Mouse (Mus musculus): ENCODE measurements around the gene Wfdc5. TPM values are rescaled to one million over a fixed set of nuclear protein-coding genes. Genes with fewer than 3 reads are reported as not detected.

The Wfdc5 gene
- polyA plus RNA-seq, 1 experiment = not detected

DNA sequence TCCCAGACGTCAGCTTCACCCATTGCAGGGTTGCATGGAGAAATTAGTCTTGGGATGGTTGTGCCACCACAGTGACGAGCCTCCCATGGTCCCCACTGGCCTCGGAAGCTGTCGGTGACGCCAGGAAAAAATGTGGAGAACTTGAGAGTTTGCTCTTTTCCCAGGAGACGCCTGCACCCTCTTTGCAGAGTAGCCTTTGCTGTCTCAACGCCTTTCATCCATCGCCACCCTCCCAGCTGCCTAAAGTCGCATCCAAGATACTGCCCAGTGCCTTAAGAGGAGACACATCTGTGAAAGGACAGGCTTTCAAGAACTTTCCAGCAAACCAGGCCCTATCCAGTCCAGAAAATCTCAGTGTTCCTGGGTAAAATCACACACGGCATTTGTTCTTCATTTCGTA, 30.2 kb downstream of the Wfdc5 start:
- Histone ChIP-seq H3K79me2 (ENCODE audit: control insufficient read depth, insufficient read depth) (no peaks in the 10 kb centered on the region), H3K36me3 (ENCODE audit: control insufficient read depth, insufficient read depth) (peaks cover 16% of the 10 kb centered on the region), H3K4me3 (no peak overlapping the region), H3ac (ENCODE audit: control insufficient read depth, insufficient read length) (no peak overlapping the region), H3K27me3 (ENCODE audit: control insufficient read depth, insufficient read depth, insufficient read length) (no peaks in the 10 kb centered on the region), H3K4me2 (ENCODE audit: low read depth) (no peak overlapping the region)
- TF ChIP-seq TCF12 (IDR thresholded peaks at IDR 0.05; ENCODE audit: insufficient read depth, poor library complexity, severe bottlenecking) (no peak), REST (IDR thresholded peaks at IDR 0.05; ENCODE audit: insufficient read depth, insufficient read length) (no peak), CEBPB (IDR thresholded peaks at IDR 0.05; ENCODE audit: insufficient read depth, poor library complexity, severe bottlenecking) (no peak), E2F4 (IDR thresholded peaks at IDR 0.05; ENCODE audit: insufficient read depth) (no peak), MYOG (IDR thresholded peaks at IDR 0.05; ENCODE audit: control insufficient read depth in 1 of 3, insufficient read depth in 1 of 3, insufficient read length in 2 of 3, low read depth in 2 of 3) (no peak), TCF3 (IDR thresholded peaks at IDR 0.05; ENCODE audit: insufficient read length, low read depth) (no peak), USF1 (IDR thresholded peaks at IDR 0.05; ENCODE audit: low read depth) (no peak), SRF (IDR thresholded peaks at IDR 0.05; ENCODE audit: control insufficient read depth, insufficient read length, low read depth) (no peak), MAX (IDR thresholded peaks at IDR 0.05; ENCODE audit: low read depth) (no peak), POLR2AphosphoS2 (IDR thresholded peaks at IDR 0.05; ENCODE audit: insufficient read length, low read depth) (no peak), MYOD1 (IDR thresholded peaks at IDR 0.05; ENCODE audit: control insufficient read depth in 1 of 3, insufficient read length in 2 of 3, low read depth in 2 of 3) (no peak), POLR2A (IDR thresholded peaks at IDR 0.05; ENCODE audit: insufficient read length, low read depth) (no peak)

- Histone ChIP-seq H3K36me3 (ENCODE audit: control insufficient read depth, insufficient read depth) (peaks cover 16% of the 10 kb centered on the region), H3K27me3 (ENCODE audit: control insufficient read depth, insufficient read depth, insufficient read length) (no peaks in the 10 kb centered on the region), H3K4me3 (no peak overlapping the region), H3K79me2 (ENCODE audit: control insufficient read depth, insufficient read depth) (no peaks in the 10 kb centered on the region), H3K4me2 (ENCODE audit: low read depth) (no peak overlapping the region), H3ac (ENCODE audit: control insufficient read depth, insufficient read length) (no peak overlapping the region)
- no peak for TF ChIP-seq MYOD1 (IDR thresholded peaks at IDR 0.05; ENCODE audit: control insufficient read depth in 1 of 3, insufficient read length in 2 of 3, low read depth in 2 of 3)
- no peak for TF ChIP-seq REST (IDR thresholded peaks at IDR 0.05; ENCODE audit: insufficient read depth, insufficient read length)
- no peak for TF ChIP-seq TCF3 (IDR thresholded peaks at IDR 0.05; ENCODE audit: insufficient read length, low read depth)
- no peak for TF ChIP-seq MYOG (IDR thresholded peaks at IDR 0.05; ENCODE audit: control insufficient read depth in 1 of 3, insufficient read depth in 1 of 3, insufficient read length in 2 of 3, low read depth in 2 of 3)
- no peak for TF ChIP-seq E2F4 (IDR thresholded peaks at IDR 0.05; ENCODE audit: insufficient read depth)
- no peak for TF ChIP-seq POLR2A (IDR thresholded peaks at IDR 0.05; ENCODE audit: insufficient read length, low read depth)
- no peak for TF ChIP-seq TCF12 (IDR thresholded peaks at IDR 0.05; ENCODE audit: insufficient read depth, poor library complexity, severe bottlenecking)
- TF ChIP-seq USF1 (IDR thresholded peaks at IDR 0.05; ENCODE audit: low read depth) = no peak
- no peak for TF ChIP-seq MAX (IDR thresholded peaks at IDR 0.05; ENCODE audit: low read depth)
- TF ChIP-seq SRF (IDR thresholded peaks at IDR 0.05; ENCODE audit: control insufficient read depth, insufficient read length, low read depth) = no peak
- no peak for TF ChIP-seq CEBPB (IDR thresholded peaks at IDR 0.05; ENCODE audit: insufficient read depth, poor library complexity, severe bottlenecking)
- no peak for TF ChIP-seq POLR2AphosphoS2 (IDR thresholded peaks at IDR 0.05; ENCODE audit: insufficient read length, low read depth)
Measured at GRCm38 (mm10) chr2:164150086-164150760, 32.3 kb downstream of the Wfdc5 start.

DNA sequence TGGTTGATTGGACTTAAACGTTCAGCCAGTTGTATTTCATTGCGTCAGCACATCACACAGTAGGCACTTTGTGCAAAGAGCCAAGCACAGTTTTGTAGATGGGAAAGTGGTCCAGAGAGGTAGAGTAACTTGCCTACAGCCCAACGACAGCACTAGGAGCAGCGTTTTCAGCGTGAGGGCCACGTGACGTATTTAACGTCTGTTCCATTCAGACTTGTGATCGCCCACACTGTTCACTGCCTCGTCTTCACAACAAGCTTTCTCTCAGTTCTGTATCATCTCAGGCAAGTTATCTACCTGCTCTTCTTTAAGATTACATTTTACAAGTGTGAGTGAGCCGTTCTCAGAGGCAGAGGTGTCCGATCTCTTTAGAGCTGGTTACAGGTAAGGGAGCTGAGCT, 36.0 kb downstream of the Wfdc5 start:
- Histone ChIP-seq H3K4me3 (no peak overlapping the region), H3K36me3 (ENCODE audit: control insufficient read depth, insufficient read depth) (peaks cover under 1% of the 10 kb centered on the region), H3K79me2 (ENCODE audit: control insufficient read depth, insufficient read depth) (no peaks in the 10 kb centered on the region), H3K4me2 (ENCODE audit: low read depth) (no peak overlapping the region), H3K27me3 (ENCODE audit: control insufficient read depth, insufficient read depth, insufficient read length) (no peaks in the 10 kb centered on the region), H3ac (ENCODE audit: control insufficient read depth, insufficient read length) (no peak overlapping the region)
- no peak for TF ChIP-seq MYOD1 (IDR thresholded peaks at IDR 0.05; ENCODE audit: control insufficient read depth in 1 of 3, insufficient read length in 2 of 3, low read depth in 2 of 3)

DNA sequence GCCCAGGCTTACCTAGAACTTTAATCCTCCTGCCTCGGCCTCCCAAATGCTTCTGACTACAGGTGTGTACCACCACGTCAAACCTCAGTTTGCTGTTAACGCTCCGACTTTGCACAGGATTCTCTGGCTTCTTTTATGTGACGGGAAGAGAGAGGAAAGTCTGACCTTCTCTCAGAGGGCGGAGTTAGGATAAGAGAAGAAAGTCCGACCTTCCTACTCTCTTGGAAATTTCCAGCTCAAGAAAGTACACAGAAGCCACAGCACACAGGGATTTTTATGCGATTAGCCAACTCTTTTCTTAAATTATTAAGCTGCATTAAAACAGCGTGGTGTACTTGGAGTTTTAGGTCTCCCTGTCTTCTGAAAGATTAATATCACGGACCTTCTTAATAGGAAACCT, 38.0 kb downstream of the Wfdc5 start:
- no peak overlapping the region for H3K4me2 ChIP-seq (ENCODE audit: low read depth)
- no peaks in the 10 kb centered on the region for H3K36me3 ChIP-seq (ENCODE audit: control insufficient read depth, insufficient read depth)
- no peaks in the 10 kb centered on the region for H3K79me2 ChIP-seq (ENCODE audit: control insufficient read depth, insufficient read depth)
- no peak overlapping the region for H3K4me3 ChIP-seq
- TF ChIP-seq POLR2AphosphoS2 (IDR thresholded peaks at IDR 0.05; ENCODE audit: insufficient read length, low read depth) (no peak), CEBPB (IDR thresholded peaks at IDR 0.05; ENCODE audit: insufficient read depth, poor library complexity, severe bottlenecking) (no peak), USF1 (IDR thresholded peaks at IDR 0.05; ENCODE audit: low read depth) (no peak)
- no peak overlapping the region for H3ac ChIP-seq (ENCODE audit: control insufficient read depth, insufficient read length)
- H3K27me3 ChIP-seq (ENCODE audit: control insufficient read depth, insufficient read depth, insufficient read length) = no peaks in the 10 kb centered on the region

- H3K4me3 ChIP-seq = no peak overlapping the region
- TF ChIP-seq USF1 (IDR thresholded peaks at IDR 0.05; ENCODE audit: low read depth) (no peak), CEBPB (IDR thresholded peaks at IDR 0.05; ENCODE audit: insufficient read depth, poor library complexity, severe bottlenecking) (no peak), TCF3 (IDR thresholded peaks at IDR 0.05; ENCODE audit: insufficient read length, low read depth) (no peak), SRF (IDR thresholded peaks at IDR 0.05; ENCODE audit: control insufficient read depth, insufficient read length, low read depth) (no peak), POLR2AphosphoS2 (IDR thresholded peaks at IDR 0.05; ENCODE audit: insufficient read length, low read depth) (no peak), REST (IDR thresholded peaks at IDR 0.05; ENCODE audit: insufficient read depth, insufficient read length) (no peak), POLR2A (IDR thresholded peaks at IDR 0.05; ENCODE audit: insufficient read length, low read depth) (no peak), E2F4 (IDR thresholded peaks at IDR 0.05; ENCODE audit: insufficient read depth) (no peak), MYOG (IDR thresholded peaks at IDR 0.05; ENCODE audit: control insufficient read depth in 1 of 3, insufficient read depth in 1 of 3, insufficient read length in 2 of 3, low read depth in 2 of 3) (no peak), MYOD1 (IDR thresholded peaks at IDR 0.05; ENCODE audit: control insufficient read depth in 1 of 3, insufficient read length in 2 of 3, low read depth in 2 of 3) (no peak), MAX (IDR thresholded peaks at IDR 0.05; ENCODE audit: low read depth) (no peak), TCF12 (IDR thresholded peaks at IDR 0.05; ENCODE audit: insufficient read depth, poor library complexity, severe bottlenecking) (no peak)
- no peaks in the 10 kb centered on the region for H3K27me3 ChIP-seq (ENCODE audit: control insufficient read depth, insufficient read depth, insufficient read length)
- no peak overlapping the region for H3ac ChIP-seq (ENCODE audit: control insufficient read depth, insufficient read length)
- H3K4me2 ChIP-seq (ENCODE audit: low read depth) = no peak overlapping the region
- H3K36me3 ChIP-seq (ENCODE audit: control insufficient read depth, insufficient read depth) = no peaks in the 10 kb centered on the region
- no peaks in the 10 kb centered on the region for H3K79me2 ChIP-seq (ENCODE audit: control insufficient read depth, insufficient read depth)
Measured at GRCm38 (mm10) chr2:164144025-164144424, 38.5 kb downstream of the Wfdc5 start.
